Mouse (Mus musculus): ENCODE results near the gene Wfikkn1.

DNA sequence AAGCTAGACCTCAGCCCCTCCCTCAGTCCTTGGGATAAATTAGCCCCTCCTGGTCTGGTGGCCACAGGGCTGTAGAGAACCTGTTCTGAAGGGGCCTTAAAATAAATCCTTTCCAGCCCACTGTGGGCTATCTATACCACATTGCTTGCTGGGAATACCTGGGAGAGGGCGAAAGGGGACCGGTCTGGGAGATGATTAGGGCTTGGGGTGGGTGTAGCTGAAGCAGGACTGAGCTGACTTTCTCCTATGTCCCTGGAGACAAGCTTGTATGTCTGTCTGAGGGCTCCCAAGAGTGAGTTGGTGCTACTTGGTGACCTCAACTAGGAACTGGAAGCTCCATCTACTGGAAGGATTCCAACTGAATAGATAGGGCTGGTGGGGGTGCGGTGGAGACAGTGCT lies 3.6 kb downstream of the Wfikkn1 start:
- TF ChIP-seq CTCF (IDR thresholded peaks at IDR 0.05; ENCODE audit: low read depth, low read length) (no peak), POLR2A (IDR thresholded peaks at IDR 0.05; ENCODE audit: borderline replicate concordance, low read depth, low read length) (no peak)
